Mouse (Mus musculus) v-Abl transformed pro-B cells (cell line): ENCODE measurements around the gene Dus2.
"Not testable (repeated sequence)": the region's sequence is repeated elsewhere in the genome, so short reads cannot be mapped to it uniquely, and the experiment has no call there.

Experiments used
- in situ Hi-C, 2 experiments: fragments of 400-800 bp; cut with MboI; formaldehyde crosslinking; loops; one replicate each; pipeline ENCODE4 v1.15.1; 2025; ENCODE audit not compliant: unreplicated experiment in 2 of 2

Dus2 gene

GRCm38 (mm10) chr8:105981146-105981545, 10.0 kb upstream of the Dus2 start:
- in situ Hi-C loops: loop anchor here in 1 of 2 experiments (5.0 to 25.0 kb wide), 2 partner anchors 39 to 431 kb away; partner anchors contain the start of genes Lcat and Zfp90

- in situ Hi-C loops: loop anchor here in 1 of 2 experiments (5.0 to 25.0 kb wide), 2 partner anchors 41 to 429 kb away; partner anchors contain the start of genes Lcat and Zfp90
Observed at GRCm38 (mm10) chr8:105983406-105983805, 7.7 kb upstream of the Dus2 start.

GRCm38 (mm10) chr8:105988546-105988945, 2.6 kb upstream of the Dus2 start:
- in situ Hi-C loops: loop anchor here (5.0 to 25.0 kb wide), 3 partner anchors 34 to 424 kb away; partner anchors contain the start of gene Zfp90 (in 1 of the 2)

GRCm38 (mm10) chr8:105991546-105991945, 409 bp downstream of the Dus2 start:
- in situ Hi-C loops: loop anchor here in 1 of 2 experiments (5.0 to 25.0 kb wide), 4 partner anchors 36 to 421 kb away; partner anchors contain the start of gene Zfp90

GRCm38 (mm10) chr8:105992499-105992898, 1.4 kb downstream of the Dus2 start:
- in situ Hi-C loops: loop anchor here in 1 of 2 experiments (5.0 to 25.0 kb wide), 4 partner anchors 35 to 420 kb away; partner anchors contain the start of gene Zfp90

- in situ Hi-C loops: loop anchor here in 1 of 2 experiments (5.0 to 25.0 kb wide), 4 partner anchors 34 to 419 kb away; partner anchors contain the start of gene Zfp90
Observed at GRCm38 (mm10) chr8:105993226-105993625, 2.1 kb downstream of the Dus2 start.

GRCm38 (mm10) chr8:105996359-105996758, 5.2 kb downstream of the Dus2 start:
- in situ Hi-C loops: loop anchor here in 1 of 2 experiments (25.0 kb wide), 1 partner anchor 416 kb away; the partner anchor contains the start of gene Zfp90

GRCm38 (mm10) chr8:105998971-105999370, 7.8 kb downstream of the Dus2 start:
- in situ Hi-C loops: loop anchor here in 1 of 2 experiments (25.0 kb wide), 1 partner anchor 413 kb away; the partner anchor contains the start of gene Zfp90

GRCm38 (mm10) chr8:106001908-106002307, 10.8 kb downstream of the Dus2 start:
- in situ Hi-C loops: no loop called here

- in situ Hi-C loops: no loop called here
Observed at GRCm38 (mm10) chr8:106004538-106005207, 13.5 kb downstream of the Dus2 start.

- in situ Hi-C loops: no loop called here
Observed at GRCm38 (mm10) chr8:106005875-106006274, 14.7 kb downstream of the Dus2 start, which contains the start of gene Dpep2nb. Gene Dpep2nb (minus strand): TSS chr8:106005975.

GRCm38 (mm10) chr8:106006413-106006812, 15.3 kb downstream of the Dus2 start:
- in situ Hi-C loops: no loop called here

GRCm38 (mm10) chr8:106007135-106007534, 16.0 kb downstream of the Dus2 start:
- in situ Hi-C loops: no loop called here

- in situ Hi-C loops: not testable (repeated sequence)
Observed at GRCm38 (mm10) chr8:106007891-106008290, 16.8 kb downstream of the Dus2 start.

- in situ Hi-C loops: no loop called here
Observed at GRCm38 (mm10) chr8:106010748-106011642, 19.9 kb downstream of the Dus2 start.

GRCm38 (mm10) chr8:106011643-106011986, 20.5 kb downstream of the Dus2 start, which contains the start of gene Ddx28:
Gene Ddx28 (minus strand): TSS chr8:106011882.
- in situ Hi-C loops: no loop called here

GRCm38 (mm10) chr8:106012203-106012602, 21.1 kb downstream of the Dus2 start:
- in situ Hi-C loops: not testable (repeated sequence)

- in situ Hi-C loops: loop anchor here in 1 of 2 experiments (5.0 kb wide), 1 partner anchor 124 kb away; the partner anchor contains the start of gene Nrn1l
Observed at GRCm38 (mm10) chr8:106016284-106016683, 25.1 kb downstream of the Dus2 start.

GRCm38 (mm10) chr8:106017130-106017529, 26.0 kb downstream of the Dus2 start:
- in situ Hi-C loops: loop anchor here in 1 of 2 experiments (5.0 kb wide), 1 partner anchor 125 kb away; the partner anchor contains the start of gene Nrn1l

GRCm38 (mm10) chr8:106018039-106018438, 26.9 kb downstream of the Dus2 start:
- in situ Hi-C loops: loop anchor here in 1 of 2 experiments (5.0 kb wide), 1 partner anchor 126 kb away; the partner anchor contains the start of gene Nrn1l
